Mouse (Mus musculus) heart, postnatal 10 days (tissue): ENCODE measurements around the gene Map9. TPM values are rescaled to one million over a fixed set of nuclear protein-coding genes. Genes with fewer than 3 reads are reported as not detected.
A peak's percentile ranks its signal among the peaks of the same experiment; 100 is the strongest.
"Not testable (repeated sequence)": the region's sequence is repeated elsewhere in the genome, so short reads cannot be mapped to it uniquely, and the experiment has no call there.

Source experiments
- DNase-seq, 2 experiments: peaks; one replicate each; pipeline ENCODE4 v3.0.0; 2021
- intact Hi-C: fragments of 180-260 bp; cut with DNase I; formaldehyde crosslinking; loops from one replicate; pipeline ENCODE4 v1.15.1; 2025
- total RNA-seq, 2 experiments: library from RNA; stranded (reverse); gene quantifications; 2 replicates each; pipeline ENCODE4 v1.2.3; 2021

Map9 gene
- 1 to 10 TPM; 2.4 to 2.5 TPM for total RNA-seq

DNA sequence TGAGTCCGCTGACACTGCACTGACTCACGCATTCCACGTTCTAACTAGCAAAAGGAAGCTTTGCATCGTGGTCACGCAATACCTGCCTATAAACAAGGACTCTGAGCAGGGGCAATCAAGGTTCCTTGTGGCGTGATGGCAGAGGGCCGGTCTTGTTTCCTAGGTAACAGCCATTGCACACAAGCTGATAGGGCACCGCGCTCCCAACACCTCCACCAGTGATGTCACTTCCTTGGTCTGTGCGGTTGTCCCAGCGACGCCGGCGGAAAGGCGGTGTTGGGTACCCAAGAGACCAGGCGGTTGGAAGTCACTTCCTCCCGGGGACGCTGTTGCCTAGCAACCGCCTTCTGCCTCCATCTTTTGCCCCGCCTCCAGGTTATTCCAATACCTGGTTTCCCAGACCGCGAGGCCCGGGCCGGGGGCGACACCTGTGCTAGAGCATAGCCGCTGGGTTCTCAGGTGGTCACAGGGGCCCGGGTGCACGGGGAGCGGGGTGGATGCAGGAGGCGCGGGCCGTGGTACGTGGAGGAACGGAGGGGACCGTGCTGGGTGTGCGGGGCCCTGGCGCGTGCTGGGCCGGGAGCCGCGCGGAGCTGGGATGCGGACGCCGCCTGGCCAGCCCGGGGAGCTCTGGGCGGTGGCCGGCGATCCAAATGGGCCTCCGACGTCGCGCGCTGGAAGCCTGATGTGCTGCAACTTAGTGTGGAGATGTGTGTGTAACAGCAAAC lies at the start of gene Map9:
TSS of gene Map9 (plus strand) at position 248 of the 728 bp plus-strand sequence.
- intact Hi-C loops, result loop anchor here (5.0 kb wide), 1 partner anchor 426 kb away; the partner anchor contains the start of gene Ctso
- peak; percentile 97 for DNase-seq

- intact Hi-C loops, result no loop called here
- no peak for DNase-seq
Observed at GRCm38 (mm10) chr3:82315728-82316127, 42.1 kb upstream of the Map9 start.

DNA sequence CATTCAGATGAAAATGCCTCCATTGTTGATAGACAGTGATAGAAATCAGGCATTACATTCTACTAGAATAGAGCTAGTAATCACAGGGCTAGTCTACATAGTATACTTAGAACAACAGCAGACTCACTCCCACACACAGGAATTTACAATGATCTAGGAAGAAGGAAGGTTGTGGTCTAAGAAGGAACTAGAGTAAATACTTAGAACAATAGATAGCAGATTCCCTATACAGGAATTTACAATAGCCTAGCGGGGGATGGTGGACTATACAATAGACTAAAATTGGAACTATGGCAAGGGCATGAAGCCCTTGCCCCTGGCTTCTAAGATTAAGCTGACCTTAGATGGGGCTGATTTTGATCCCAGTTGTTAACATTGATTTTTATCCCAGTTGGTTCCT lies 31.1 kb upstream of the Map9 start:
- intact Hi-C loops, DNase-seq: not testable (repeated sequence)

- intact Hi-C loops, result loop anchor here (5.0 kb wide), 1 partner anchor 190 kb away; no protein-coding TSS in a partner anchor
- no peak for DNase-seq
Observed at GRCm38 (mm10) chr3:82332067-82332466, 25.8 kb upstream of the Map9 start.

DNA sequence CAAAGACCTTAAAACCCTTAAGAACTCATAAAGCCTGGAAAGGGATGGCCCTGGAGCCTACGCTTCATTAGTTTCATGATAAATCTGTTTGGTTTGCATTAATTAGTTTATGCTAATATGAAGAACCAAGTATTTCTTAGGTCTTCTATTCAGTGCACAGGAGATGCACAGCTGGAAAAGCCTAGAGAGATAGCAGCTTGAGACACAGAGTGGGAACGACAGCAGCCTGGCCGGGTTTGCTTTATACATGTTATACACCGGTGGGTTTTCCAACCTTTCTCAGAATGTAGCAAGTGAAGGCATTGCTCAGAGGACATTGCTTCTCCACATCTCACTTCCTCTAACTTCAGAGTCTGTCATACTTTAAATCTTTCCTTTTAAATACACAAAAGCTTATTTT lies 25.3 kb upstream of the Map9 start:
- intact Hi-C loops, result loop anchor here (5.0 kb wide), 1 partner anchor 190 kb away; no protein-coding TSS in a partner anchor
- DNase-seq, result no peak

DNA sequence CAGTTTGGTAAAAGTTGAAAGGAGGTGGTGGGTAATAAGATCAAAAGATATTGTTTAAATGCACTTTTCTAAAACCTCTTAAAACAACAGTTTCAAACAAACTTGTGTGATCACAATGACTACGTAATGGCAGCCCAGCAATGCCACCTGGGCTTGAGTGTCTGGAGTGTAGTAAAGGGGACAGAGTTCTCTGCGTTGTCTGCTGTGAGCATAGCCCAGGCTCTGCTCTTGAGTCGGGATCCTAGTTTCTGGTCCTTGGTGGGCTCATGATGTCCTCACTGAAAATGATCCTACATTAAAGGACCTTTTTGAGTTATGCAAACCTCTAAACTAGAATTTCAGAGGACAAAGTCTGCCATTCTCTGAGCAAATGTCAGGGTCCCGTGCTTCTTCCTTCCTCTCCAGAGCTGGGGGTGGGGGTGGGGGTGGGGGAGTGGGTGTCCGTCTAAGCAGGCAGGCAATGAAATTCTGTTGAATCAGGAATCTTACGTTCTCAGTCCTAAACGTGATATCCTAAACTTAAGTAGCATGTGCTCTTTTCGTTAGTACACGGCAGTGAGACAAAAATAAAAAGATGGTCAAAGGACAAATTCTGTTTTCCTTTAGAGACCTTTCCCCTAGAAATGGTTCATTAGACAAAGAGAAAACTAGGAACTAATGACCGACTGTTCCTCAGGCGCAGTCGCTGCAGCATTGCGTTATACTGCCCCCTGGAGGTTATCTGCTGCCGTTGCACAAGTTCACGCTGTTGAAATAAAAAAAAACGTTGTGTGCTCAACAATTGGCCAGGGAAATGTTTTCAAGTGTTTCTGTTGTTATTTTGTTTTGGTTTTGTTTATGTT lies 24.5 kb upstream of the Map9 start:
- peak; percentile 76 to 83 for DNase-seq
- intact Hi-C loops, result loop anchor here (1.0 to 5.0 kb wide), 2 partner anchors 191 to 286 kb away; no protein-coding TSS in a partner anchor

DNA sequence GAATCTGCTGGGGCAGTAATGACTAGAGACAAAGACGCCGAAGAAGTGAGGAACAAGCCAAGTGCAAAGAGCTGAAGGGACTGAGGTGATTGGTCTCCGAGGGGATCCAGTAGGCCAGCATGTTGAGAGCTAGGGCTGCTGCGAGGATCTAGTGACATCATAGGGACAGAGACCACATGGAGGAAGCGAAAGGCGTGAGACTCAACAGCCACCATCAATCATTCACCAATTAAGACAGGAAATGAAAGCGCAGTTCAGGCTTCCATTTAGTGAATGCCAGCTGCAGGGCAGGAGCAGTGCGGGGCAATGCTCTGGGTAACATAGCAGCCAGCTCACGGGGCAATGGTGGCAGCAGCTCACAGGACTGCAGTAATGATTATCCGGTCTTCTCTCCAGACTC lies 17.7 kb upstream of the Map9 start:
- intact Hi-C loops, result no loop called here
- no peak for DNase-seq

GRCm38 (mm10) chr3:82348277-82348860 lies 9.5 kb upstream of the Map9 start:
- no peak for DNase-seq
- intact Hi-C loops, result no loop called here

GRCm38 (mm10) chr3:82350321-82350720 lies 7.5 kb upstream of the Map9 start:
- intact Hi-C loops, result loop anchor here (5.0 kb wide), 2 partner anchors 303 to 353 kb away; no protein-coding TSS in a partner anchor
- DNase-seq, result no peak

GRCm38 (mm10) chr3:82357340-82357739 lies 504 bp upstream of the Map9 start:
- intact Hi-C loops, result loop anchor here (5.0 kb wide), 1 partner anchor 425 kb away; the partner anchor contains the start of gene Ctso
- no peak for DNase-seq

- intact Hi-C loops, result loop anchor here (5.0 kb wide), 1 partner anchor 427 kb away; the partner anchor contains the start of gene Ctso
- no peak for DNase-seq
Observed at GRCm38 (mm10) chr3:82359036-82359435, 1.2 kb downstream of the Map9 start.

GRCm38 (mm10) chr3:82362452-82362851 lies 4.6 kb downstream of the Map9 start:
- intact Hi-C loops, result loop anchor here (5.0 kb wide), 1 partner anchor 690 kb away; no protein-coding TSS in a partner anchor
- no peak for DNase-seq

DNA sequence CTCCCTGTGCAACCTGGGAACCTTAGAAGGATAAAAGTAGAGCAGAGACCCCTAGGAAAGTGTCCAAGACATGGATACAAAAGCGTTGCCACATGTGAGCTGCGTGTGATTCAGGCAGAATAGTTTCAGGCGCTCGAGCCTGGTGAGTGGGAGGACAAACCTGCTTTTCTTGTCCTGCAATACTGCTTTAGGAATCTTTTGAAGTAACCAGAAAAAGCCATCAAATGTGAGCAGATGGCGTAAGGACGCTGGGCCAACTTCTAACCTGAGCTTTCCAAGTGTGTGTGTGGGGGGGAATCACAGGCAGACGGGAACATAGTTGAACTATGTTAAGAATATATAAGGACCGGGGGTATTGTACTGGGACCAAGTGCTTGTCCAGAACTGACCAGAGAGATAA lies 6.7 kb downstream of the Map9 start:
- intact Hi-C loops, result loop anchor here (2.0 to 5.0 kb wide), 2 partner anchors 494 to 688 kb away; no protein-coding TSS in a partner anchor
- no peak for DNase-seq

DNA sequence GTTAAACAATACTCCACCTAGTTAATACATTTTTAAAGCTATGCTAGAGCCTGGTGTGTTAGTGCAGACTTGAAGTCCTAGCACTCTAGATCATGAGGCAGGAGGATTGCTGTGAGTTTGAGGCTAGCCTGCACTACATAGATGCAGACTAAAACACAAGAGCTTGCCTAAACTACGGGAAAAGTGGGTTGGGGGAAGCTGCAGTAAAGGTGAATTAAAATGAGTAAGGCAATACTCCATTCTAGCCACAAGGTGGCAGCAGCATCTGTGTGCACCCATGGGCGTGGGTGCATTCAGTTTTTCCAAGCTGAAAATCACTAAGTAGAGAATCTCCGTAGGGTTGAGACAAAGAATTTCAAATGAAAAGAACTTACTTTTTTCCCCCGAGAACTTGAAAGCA lies 7.1 kb downstream of the Map9 start:
- intact Hi-C loops, result loop anchor here (1.0 to 5.0 kb wide), 3 partner anchors 360 to 687 kb away; no protein-coding TSS in a partner anchor
- DNase-seq, result peak; percentile 15 to 37

GRCm38 (mm10) chr3:82369063-82369860 lies 11.4 kb downstream of the Map9 start:
- peak; percentile 37 to 48 for DNase-seq
- intact Hi-C loops, result no loop called here

DNA sequence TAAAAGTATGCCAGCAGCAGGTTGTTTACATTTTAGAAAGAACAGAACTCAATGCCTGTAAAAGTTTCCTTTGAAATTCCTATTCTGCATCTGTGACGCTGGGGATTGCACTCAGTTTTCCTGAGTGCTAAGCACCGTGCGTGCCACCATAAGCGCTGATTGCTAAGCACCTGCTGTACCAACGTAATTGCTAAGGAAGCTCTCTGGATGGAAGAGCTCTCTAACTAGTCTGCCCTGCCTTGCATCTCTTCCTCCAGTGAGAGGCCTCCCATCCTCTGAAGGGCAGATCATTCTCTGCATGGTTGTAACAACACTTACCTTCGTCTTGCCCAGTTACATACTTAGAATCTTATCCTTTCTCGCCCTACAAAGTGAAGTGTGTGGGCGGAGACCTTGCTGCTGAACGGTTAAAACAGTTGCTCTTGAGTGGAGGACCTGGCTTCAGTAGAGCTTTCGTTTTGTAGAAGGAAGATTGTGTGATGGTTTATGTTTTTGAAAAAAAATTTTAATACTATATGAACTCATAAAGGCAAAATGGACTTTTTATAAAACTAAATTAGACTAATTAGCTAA lies 12.7 kb downstream of the Map9 start:
- DNase-seq, result no peak
- intact Hi-C loops, result no loop called here

DNA sequence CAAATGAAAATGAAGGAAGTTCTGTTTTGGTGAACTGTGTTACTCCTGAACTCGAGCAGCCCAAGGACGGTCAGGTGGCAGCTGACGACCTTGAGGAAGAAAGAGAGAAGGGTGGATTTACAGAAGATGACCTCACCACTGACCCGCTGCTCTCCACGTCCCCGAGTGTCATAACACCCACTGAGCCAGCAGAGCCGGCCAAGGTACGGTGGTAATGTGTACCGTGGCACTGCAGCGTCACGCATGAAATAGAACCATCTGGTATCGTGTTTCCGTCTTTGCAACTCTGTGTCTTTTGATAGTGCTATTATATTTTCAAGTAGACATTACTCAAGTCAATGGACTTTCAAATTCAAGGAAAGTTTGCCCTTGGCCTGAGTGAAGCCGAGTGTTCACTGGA lies 19.1 kb downstream of the Map9 start:
- DNase-seq, result no peak
- intact Hi-C loops, result no loop called here

DNA sequence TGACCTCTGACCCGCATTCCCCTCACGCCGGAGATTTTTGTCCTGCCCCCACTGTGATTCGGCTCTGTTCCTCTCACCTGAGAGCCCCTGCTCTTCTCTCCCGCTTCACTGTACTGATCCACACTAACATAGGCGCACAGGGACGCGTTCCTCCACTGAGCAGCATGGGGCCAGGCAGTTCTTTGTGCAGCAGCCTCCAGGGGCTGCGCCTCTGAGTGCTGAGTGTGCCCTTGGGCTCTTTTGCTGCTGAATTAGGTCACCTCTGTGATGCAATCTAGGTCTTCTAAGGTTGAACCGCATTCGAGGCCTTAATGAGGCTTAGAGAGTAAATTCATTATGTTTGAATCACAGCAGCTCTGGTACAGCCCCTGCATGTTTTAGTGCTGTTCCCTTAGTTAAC lies 24.5 kb downstream of the Map9 start:
- intact Hi-C loops, result no loop called here
- no peak for DNase-seq

DNA sequence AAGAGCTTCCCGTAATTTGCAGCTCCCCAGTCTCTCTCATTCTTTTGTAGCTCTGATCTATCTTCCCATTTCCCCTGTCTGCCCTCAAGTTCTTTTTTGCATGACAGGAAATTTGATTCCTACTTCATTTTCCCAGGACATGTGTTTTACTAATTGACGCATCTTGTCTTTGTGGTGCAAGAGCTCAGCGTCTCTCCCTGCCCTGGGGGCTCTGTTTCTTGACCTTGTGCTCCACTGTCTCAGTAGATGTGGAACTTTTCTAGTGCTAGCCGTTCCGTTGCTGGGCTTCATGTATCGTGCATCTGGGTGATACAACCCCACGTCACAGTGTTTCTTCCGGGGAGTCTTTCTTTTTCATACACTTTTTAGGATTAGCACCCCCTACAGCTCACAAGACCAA lies 27.2 kb downstream of the Map9 start:
- no peak for DNase-seq
- intact Hi-C loops, result no loop called here

DNA sequence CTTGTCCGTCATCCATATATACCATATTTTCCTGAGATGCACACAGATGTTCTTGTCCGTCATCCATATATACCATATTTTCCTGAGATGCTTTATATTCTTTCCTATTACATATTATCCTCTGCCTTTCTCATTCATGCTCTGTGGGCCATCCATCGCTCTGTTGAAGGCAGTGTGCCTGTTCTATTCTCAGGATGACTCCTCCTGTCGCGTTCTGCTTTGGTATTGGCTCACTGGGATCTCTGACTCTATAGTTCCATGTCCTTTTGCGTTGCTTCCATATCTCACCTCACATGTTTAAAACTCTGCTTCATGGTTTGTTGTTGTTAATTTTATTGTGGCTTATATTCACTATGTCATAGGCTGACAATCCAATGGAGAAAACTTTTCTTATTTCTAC lies 48.0 kb downstream of the Map9 start:
- DNase-seq, result no peak
- intact Hi-C loops, result no loop called here
